Mouse (Mus musculus) spleen, adult 2 months (tissue): ENCODE measurements around the gene Naaladl2.

Experiments
- CTCF ChIP-seq: fragments of 200-500 bp; IDR thresholded peaks from 2 replicates; pipeline ENCODE4 v1.5.1; 2011; ENCODE audit warnings: mild to moderate bottlenecking, inconsistent platforms; ENCODE audit not compliant: insufficient read depth, insufficient read length, insufficient replicate concordance; ENCODE audit errors: extremely low read depth
- POLR2A ChIP-seq: fragments of 200-500 bp; IDR thresholded peaks from 2 replicates; pipeline ENCODE4 v1.6.1; 2011; ENCODE audit warnings: low read depth, low read length, inconsistent platforms

- TF ChIP-seq CTCF (no peak), POLR2A (no peak)
Observed at GRCm38 (mm10) chr3:25124919-25125846, 18.9 kb downstream of the Naaladl2 start.
